Mouse (Mus musculus): ENCODE measurements around the gene Bnipl.
A peak's percentile ranks its signal among the peaks of the same experiment; 100 is the strongest.

Gene Bnipl

DNA sequence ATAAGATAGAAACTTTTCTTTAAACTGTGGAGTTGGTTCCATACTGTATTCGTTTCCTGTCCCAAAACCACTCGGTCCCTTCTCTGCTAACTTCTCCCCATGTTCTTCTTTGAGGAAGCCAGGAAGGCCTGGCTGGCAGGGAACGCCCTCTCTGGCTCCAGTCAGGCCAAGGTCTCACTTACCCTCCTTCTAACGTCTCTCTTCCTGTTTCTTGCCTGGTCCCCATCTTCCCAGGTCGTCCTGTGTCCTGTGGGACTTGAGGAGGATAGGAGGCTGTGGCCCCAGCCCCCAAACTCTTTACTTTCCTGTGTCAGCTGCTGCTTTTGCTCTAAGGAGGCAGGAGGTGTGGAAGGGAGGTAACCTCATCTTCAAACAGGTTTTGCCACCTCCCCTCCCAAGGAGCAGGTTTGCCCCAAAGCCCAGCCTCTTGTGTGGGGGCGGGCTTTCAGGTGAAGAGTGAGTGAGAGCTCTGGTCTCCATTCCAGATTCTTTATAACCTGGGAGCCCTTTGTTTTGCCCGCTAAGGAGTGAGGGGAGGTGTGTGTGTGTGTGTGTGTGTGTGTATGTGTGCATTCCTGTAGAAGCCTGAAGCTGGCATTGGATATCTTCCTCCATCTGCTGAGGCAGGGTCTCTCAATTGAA, at the start of gene Bnipl:
Gene Bnipl, minus strand, starts transcription at position 411 of the 642 bp plus-strand sequence.
- DNase-seq (ENCODE audit: low read depth, low spot score) = no peak

DNA sequence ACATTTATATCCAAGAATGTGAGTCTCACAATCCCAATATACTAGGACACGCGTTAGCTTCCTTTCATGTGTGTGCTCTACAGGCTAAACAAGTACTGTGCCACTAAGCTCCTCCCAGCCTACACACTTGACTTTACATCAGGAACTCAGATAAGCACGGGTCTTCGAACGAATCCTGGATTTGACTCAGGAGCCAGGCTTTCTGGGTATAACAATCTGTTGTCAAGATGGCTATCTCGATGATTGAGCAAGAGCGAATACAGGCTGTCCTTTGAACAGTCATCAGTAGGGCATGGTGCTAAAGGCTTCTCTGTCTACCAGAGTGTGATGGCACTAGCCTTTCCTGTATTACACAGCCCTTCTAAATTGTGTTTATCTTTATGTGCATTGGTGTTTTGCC, 47.0 kb upstream of the Bnipl start:
- no peak for DNase-seq (ENCODE audit: low read depth, low spot score)

DNA sequence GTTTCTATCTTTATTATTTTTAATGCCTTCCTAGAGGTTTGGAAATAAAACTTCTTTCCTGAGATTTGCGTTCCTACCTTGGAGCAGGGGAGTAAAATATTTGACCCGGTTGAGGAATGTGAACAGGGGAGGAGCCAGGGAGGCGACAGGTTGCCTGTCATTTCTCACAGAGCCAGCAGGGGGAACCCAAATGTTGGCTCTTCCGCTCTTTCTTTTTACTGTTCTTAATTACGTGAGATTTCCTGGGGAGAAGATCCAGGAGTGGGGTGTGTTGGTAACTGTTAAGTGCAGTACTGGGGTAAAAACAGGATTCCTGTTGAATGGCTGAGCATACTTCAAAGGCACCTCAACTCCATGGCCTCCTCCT, 45.1 kb upstream of the Bnipl start:
- no peak for DNase-seq (ENCODE audit: low read depth, low spot score)

DNA sequence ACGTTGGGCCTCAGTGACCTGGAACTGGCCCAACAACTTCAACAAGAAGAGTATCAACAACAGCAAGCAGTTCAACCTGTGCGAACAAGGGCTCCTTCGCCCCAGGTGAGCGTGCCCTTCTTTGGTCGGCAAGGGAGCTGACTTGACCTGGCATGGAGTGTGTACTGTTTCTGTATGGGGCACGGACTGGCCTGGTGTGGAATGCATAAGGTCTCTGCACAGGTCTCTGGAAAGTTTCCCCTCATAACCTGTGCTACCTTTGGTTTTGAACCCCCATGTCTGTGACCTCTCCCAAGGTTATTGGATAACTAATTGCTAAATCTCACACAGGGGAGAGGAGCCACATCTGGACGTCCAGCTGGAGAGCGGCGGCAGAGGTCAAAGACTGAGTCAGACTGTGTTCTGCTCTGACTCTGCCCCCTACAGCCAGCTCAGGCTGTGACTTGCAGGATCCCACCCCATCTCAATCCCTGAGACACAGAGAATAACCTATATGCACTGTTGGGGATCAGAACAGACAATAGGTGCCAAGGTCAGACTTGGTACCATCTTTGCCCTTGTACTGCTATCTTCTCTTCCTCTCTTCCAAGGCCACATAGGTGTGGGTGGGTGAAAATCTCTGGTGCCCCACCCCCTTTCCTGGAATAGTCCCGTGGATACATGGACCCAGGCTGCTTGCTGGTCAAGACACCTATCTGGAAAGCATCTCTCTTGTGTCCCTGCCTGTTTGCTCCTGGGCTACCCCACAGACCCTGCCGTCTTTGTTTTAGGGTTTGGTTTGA, 44.5 kb upstream of the Bnipl start:
- DNase-seq (ENCODE audit: low read depth, low spot score) = no peak

DNA sequence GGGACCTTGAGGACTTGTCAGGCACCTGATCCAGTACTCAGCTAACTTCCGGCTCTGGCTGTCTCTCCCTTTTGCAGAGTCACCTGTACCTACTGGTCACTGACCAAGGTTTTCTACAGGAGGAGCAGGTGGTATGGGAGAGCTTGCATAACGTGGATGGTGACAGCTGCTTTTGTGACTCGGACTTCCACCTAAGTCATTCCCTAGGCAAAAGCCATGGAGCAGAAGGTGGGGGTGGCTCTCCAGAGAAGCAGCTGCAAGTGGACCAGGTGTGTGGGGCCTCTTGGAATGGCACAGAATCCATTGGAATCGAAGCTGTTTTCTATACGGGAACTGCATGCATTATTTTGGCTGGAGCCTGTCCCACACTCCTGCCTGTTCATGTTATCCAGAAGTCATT, 43.7 kb upstream of the Bnipl start:
- no peak for DNase-seq (ENCODE audit: low read depth, low spot score)

DNA sequence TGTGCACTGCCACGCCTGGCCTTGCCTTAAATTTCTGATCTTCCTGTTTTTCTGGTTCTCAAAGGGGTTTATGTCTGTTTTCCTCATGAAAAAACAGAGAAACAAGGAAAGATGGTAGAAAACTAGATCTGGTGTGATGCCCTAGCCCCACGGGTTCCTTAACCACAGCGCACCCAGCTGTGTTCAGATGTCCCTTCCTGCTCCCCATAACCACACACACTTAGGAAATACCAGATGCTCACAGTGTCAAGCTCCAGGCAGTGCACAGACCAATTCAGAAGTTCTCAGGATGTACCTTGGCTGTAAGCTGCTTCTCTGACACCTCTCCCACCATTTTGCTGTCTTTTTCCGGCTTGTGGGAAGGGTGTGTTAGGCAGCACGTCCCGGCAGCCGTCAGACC, 43.3 kb upstream of the Bnipl start:
- no peak for DNase-seq (ENCODE audit: low read depth, low spot score)

DNA sequence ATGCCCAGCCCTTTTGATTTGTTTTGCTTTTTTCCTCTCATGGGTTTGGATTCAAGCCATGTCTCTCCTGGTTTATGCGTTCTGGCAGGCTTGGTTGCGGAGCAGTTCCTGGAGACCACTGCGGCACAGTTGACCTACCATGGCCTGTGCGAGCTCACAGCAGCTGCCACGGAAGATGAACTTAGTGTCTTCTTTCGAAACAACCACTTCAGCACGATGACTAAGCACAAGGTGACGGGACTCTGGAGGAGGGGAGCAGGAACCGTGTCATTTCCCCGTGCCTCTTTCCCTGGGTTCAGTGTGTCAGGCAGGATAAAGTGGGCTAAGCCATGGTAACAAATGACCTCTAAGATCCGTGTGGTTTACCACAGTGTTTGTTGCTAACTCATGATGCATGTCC, 42.5 kb upstream of the Bnipl start:
- no peak for DNase-seq (ENCODE audit: low read depth, low spot score)

DNA sequence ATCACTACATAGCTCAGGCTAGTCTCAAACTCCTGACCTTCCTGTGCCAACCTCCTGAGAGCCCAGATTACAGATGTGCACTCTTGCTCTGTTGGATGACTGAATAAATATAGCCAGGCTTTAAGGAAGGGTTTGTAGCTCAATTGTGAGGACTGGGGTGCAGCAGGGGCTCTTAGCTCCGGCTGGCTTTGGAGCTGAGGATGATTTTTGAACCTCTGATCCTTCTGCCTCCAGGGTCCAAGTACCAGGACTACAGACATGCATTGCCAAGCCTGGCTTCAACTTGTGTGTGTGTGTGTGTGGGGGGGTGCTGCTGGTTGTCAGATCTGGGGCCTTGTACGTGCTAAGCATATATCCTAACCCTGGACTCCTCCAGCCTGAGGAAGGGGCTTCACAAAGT, 41.9 kb upstream of the Bnipl start:
- no peak for DNase-seq (ENCODE audit: low read depth, low spot score)

DNA sequence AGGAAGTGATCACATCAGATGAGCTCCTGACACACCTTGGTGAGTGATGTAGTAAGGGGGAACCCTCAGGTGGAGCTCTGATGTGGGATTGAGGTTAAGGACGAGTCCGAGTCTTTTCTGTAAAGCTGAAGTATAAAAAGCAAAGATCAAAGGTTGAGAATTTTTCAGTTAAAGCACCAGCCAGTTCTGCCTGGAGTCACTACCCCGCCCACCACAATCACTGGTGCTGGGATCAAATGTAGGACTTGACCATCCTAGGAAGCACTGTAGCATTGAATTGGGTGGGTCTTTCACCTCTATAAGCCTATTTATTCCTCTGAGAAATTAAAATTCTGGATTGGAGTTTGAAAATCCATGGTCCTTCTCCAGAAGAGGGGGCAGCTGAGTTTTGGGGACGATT, 40.0 kb upstream of the Bnipl start:
- DNase-seq (ENCODE audit: low read depth, low spot score) = no peak

DNA sequence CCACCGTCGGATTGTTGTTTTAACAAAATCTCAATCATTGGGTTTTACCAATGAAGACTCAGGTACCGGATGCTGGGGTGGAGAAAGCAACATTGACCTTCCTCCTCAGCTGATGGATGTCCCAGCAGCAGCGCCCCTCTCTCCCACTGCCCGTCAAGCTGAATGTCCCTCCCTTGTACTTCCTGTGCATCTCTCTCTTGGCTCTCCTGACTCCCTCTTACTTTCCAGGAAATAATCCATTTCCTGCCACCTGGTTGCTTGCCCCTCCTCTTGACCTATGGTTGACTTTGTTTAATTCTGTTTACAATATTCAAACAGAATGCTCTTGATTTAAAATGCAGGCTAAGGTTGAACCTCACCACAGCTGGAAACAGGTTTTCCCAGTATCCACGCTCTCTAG, 39.2 kb upstream of the Bnipl start:
- no peak for DNase-seq (ENCODE audit: low read depth, low spot score)

DNA sequence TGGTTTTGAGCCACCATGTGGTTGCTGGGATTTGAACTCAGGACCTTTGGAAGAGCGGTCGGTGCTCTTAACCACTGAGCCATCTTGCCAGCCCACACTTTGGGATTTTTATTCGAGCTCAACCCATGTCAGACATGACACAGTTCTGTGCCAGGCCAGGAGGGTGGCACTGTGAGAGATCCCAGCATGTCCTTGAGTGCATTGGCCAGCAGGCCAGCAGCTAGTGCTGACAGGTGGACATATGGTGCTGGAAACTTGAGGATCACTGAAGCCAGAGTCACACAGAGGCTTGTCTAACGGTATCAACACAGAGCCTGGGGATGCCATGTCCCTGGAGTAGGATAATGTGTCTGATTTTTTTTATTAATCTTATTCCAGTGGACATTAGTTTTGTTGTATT, 38.4 kb upstream of the Bnipl start:
- no peak for DNase-seq (ENCODE audit: low read depth, low spot score)

DNA sequence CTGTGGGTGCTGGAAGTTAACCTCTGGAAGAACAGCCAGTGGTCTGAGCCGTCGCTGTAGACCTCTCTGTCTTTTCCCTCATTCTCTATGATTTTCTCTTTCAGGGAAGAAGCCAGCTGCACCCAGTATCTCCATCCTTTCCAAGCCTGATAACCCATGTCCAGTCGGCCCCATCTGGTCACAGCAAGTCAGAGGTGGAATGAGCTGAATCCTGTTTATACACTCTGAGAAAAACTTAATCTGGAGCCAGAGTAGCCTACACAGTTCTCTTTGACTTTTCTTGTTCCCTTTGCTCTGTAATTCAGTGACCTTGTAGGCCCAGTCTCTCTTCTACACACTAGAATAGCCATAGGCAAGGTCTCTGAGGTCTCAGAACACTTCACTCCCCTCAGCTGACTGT, 36.5 kb upstream of the Bnipl start:
- DNase-seq (ENCODE audit: low read depth, low spot score) = no peak

DNA sequence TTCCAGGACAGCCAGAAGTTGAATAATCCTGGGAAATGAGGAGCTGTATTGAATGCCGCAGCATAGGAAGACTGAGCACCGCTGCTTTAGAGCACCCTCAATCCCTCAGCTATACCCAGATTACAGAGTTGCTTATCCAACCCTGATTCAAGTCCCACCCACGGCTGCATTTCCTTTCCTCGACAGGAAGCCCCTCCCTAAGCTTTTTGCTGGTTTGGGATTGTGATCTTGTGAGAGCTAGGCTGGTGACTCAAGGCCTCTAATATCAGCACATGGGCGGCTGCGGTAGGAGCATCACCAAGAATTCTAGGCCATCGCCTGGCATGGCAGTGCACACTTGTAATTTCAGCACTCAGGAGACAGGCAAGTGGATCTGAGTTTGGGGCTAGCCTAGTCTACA, 35.5 kb upstream of the Bnipl start:
- no peak for DNase-seq (ENCODE audit: low read depth, low spot score)

DNA sequence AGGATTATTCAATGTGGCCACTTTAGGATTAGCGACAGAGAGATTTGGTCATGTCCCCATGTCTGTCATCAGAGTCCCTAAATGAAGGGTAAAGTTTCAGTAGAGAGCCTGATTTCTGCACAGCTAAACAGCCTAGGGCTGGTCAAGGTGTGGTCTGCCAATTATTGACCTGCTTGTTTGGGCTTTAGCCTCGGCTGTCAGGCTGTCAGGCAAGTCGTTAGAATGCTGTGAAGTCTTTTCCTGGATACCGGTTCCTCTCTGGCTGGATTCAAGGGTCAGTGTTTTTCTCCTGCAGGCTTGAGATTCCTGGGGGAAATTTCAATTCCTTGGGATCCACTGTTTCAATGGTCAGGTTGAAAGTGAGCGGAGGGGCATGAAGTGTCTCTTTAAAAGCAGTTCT, 35.0 kb upstream of the Bnipl start:
- DNase-seq (ENCODE audit: low read depth, low spot score) = no peak

DNA sequence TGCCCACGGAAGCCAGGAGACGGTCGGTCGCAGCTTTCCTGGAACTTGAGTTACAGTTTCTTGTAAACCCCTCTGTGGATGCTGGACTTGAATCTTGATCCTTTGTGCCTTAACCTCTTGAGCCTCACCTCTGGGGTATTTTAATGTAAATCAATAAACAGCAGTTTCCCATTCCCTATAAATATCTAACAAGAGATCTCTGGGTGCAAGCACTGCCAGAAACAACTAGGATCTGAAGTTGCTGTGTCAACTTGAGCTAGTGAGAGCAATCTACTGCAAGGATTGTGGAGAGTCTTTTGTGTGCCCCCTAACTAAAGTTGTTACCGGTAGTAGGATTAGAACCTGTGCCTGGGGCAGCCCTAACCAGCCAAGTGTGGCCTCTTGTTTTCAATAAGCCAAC, 34.4 kb upstream of the Bnipl start:
- no peak for DNase-seq (ENCODE audit: low read depth, low spot score)

DNA sequence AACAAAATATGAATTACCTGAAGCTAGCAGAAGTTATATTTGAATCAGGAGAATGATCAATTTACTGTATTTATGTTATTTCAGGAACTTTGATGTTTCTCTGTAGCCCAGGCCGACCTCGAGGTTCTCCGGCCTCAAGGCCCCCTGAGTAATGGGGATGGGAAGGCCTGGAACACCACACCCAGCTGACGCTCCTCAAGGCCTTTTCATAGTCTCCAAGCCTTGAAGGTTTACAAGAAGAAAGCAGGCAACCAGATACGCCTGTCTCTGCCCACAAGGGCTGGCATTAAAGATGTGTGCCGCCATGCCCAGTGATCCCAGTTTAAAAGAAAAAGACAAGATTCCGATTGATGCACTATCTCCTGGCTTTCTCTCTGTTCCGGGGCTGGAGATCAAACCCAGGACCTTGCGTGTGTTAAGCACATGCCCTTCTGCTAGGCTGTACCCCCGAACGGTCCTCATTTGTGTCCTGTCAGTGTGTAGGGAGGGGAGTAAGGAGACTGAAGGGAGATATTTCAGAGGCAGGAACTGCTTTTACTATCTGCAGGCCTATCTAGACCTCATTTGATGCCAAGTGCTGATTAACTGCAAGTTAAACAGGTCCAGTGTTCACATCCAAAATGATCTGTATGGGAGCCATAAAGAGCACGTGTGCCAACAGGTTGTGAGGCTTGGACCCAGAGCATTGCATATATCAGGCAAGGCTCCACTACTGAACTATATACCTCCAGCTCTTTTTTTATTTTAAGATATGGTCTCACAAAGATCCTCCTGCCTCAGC, 33.7 kb upstream of the Bnipl start:
- no peak for DNase-seq (ENCODE audit: low read depth, low spot score)

DNA sequence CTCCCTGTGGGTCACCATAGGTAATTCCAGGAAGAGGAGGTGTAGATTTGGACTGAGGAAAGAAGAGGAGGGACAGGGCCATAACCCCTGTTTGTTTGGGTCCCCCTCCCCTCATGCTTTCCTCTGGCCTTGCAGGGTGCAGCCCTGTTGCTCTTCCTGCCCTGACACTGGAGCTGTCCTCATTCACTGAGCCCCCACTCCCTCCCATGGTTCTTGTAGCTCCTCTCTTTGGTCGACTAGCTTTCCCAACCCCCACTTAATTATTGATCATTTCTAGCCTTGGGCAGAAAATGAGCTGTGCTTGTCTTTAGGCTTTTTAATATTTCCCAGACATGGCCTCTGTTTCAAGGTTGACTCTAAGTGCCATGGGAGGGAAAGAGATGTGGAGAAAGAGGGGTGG, 33.1 kb upstream of the Bnipl start:
- no peak for DNase-seq (ENCODE audit: low read depth, low spot score)

DNA sequence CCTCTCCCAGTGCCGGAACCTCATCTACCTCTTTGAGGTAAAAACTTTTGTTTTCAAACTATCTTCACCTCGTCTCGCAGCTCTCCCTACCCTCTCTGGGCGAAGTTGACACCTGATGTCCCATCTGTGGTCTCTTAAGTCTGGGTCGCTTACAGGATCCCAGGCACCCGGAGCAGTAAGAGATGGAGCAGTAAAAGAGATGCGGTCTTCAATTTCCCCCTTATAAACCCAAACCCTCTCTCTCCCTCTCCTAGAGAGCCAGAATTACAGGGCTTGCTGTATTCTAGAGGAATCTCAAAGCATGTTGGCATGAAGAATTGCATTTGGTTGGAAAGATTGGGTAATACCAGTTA, 32.6 kb upstream of the Bnipl start:
- no peak for DNase-seq (ENCODE audit: low read depth, low spot score)

DNA sequence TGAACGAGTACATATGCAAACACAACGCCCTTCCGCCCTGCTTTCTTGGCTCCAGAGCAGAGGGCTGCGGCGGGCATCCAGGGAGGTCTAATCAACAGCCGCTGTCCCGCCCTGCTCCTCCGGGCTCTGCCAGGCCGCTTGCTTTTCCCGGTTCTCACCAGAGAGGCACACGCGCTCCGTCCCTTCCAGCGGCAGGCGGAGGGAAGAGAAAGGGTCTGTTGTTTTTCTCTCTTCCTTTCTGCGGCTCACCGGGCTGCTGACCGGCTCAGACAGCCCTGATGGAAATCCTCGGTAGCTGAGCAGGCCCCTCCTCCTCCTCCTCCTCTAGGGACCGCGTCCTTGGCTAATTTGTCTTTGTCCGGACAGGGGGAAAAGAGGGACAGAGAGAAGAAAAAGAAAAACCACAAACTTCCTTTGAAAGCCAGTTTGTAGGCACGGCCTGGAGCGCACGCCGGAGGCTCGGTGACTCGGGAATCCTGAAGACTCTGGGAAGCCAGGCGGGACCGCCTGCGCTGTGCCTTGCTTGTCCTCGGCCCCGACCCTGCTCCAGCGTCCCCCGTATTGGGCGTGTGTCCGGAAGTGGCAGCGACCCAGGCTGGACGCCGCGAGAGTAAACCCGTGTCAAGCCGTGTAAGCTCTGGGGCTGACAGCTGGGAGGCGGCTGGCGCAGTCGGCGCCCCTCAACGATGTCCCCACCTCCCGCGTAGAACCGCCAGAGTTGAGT, 32.0 kb upstream of the Bnipl start:
- DNase-seq (ENCODE audit: low read depth, low spot score) = no peak

DNA sequence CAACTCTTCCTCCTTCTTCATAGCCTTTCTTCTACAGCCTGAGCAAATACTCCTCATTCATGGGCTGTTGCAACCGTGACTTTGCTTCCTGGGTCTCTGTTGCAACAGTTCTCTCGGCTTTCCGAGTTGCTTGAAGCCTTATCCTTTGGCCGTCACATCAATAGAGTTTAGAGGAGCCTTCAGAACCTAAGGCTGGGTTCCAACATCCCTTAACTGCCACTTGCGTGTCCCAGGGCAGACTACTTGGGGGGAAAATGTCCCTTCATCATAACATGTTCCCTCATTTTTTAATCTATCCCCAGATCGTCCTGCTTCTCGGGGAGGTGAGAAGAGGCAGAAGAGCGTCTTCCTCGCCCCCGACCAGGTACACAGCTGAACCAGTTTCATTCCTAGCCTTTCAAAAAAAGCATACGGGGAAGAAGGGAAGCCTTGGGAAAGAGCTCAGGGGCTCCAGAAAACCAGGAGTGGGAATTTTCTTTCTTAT, 31.4 kb upstream of the Bnipl start:
- DNase-seq (ENCODE audit: low read depth, low spot score) = no peak

DNA sequence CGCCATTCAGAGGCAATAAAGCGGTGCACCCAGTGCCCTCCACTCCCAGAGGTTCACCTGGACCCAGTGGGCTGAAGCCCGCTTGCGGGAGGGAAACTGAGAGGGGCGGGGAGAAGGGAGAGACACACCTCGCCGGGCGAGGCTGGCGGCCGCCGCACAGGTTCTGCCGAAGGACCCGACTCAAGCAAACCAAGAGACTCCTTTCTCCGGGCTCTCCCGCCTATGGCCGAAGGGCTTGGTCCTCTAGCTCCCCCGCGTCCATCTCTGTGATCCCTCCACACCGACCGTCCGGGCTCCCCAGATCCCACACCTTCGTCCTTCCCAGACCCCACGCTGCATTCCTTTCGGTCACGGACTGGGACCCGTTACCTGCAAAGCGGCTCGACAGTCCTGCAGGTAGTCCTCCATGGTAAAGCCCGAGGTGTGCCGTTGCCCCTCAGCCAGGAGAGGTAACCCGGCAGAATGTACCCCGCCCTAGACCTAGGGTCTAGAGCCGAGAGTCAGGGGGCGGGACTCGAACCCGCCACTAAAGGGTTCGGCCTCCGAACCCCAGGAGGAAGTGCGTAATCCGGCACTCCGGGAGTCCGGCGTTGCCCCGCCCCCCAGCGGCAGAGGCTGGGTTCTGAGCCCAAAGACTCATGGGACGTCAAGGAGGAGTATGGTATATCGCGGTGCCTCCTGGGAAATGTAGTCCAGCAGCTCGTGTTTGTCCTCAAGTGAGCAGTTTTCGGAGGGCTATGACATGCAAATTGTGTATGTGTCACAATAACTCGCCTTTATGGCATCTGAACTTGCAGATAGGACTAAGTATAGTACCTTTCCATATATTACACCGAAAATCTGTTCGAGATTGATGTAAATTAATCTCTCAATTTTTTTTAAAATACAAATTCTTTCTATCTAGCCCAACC, 30.5 kb upstream of the Bnipl start, which contains the start of the genes Mindy1 and Prune1:
Gene Mindy1, plus strand, starts transcription at position 130 of the 911 bp plus-strand sequence.
Gene Prune1, minus strand, starts transcription at position 861 of the 911 bp plus-strand sequence.
- peak; percentile 97 for DNase-seq (ENCODE audit: low read depth, low spot score)
